Mouse (Mus musculus): ENCODE results near the gene Senp6. TPM values are rescaled to one million over a fixed set of nuclear protein-coding genes. Genes with fewer than 3 reads are reported as not detected.

Gene Senp6
- polyA plus RNA-seq, 1 experiment from 2014 or later, result 48.5 TPM

GRCm38 (mm10) chr9:80191240-80191639 is 124.5 kb downstream of the Senp6 start:
- H3K4me2 ChIP-seq (ENCODE audit: low read length), result no peak overlapping the region
- no peaks in the 10 kb centered on the region for H3K36me3 ChIP-seq (ENCODE audit: control insufficient read depth, insufficient read depth)
- no peak overlapping the region for H3K27ac ChIP-seq (ENCODE audit: low read length)
- no peak overlapping the region for H3K4me3 ChIP-seq (replicated peaks; ENCODE audit: low read length)
- no peak overlapping the region for H3K9ac ChIP-seq (replicated peaks; ENCODE audit: low read depth, low read length)
- WGBS, result 71% methylated on average over 6 of the region's 6 CpGs
- no peak for ATAC-seq
- no peaks in the 10 kb centered on the region for H3K4me1 ChIP-seq (replicated peaks; ENCODE audit: control insufficient read depth, insufficient read depth, low read length)
- no peaks in the 10 kb centered on the region for H3K27me3 ChIP-seq (replicated peaks; ENCODE audit: control insufficient read depth, insufficient read depth, low read length)
- H3K9me3 ChIP-seq (ENCODE audit: control insufficient read depth, low read length), result no peaks in the 10 kb centered on the region

DNA sequence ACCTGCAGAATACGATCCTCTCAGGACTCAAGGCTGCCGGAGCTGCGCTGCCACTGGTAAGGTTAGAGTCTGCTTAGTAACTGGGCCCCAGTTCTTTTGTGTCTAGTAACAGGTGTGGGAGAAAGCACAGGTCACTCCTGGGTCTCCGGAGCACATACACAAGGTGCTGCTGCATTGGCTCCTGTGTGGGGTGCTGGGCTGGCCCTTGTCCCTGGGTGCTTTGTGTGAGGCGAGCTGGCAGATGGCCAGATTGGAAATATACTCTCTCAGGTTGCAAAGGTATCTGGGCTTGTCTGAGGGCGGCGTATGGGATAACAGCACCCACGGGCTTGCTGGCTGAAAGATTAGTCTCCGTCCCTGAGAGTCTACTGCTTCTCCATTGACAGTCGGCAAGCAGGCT is 125.6 kb downstream of the Senp6 start:
- Histone ChIP-seq H3K4me2 (ENCODE audit: low read length) (no peak overlapping the region), H3K9ac (replicated peaks; ENCODE audit: low read depth, low read length) (no peak overlapping the region), H3K4me1 (replicated peaks; ENCODE audit: control insufficient read depth, insufficient read depth, low read length) (peaks cover 3% of the 10 kb centered on the region; the same call in 1 of the 2 replicates), H3K9me3 (ENCODE audit: control insufficient read depth, low read length) (no peaks in the 10 kb centered on the region), H3K36me3 (ENCODE audit: control insufficient read depth, insufficient read depth) (no peaks in the 10 kb centered on the region), H3K4me3 (replicated peaks; ENCODE audit: low read length) (no peak overlapping the region), H3K27ac (ENCODE audit: low read length) (no peak overlapping the region), H3K27me3 (replicated peaks; ENCODE audit: control insufficient read depth, insufficient read depth, low read length) (no peaks in the 10 kb centered on the region)
- 83% methylated on average over 10 of the region's 10 CpGs for WGBS
- ATAC-seq, result no peak

DNA sequence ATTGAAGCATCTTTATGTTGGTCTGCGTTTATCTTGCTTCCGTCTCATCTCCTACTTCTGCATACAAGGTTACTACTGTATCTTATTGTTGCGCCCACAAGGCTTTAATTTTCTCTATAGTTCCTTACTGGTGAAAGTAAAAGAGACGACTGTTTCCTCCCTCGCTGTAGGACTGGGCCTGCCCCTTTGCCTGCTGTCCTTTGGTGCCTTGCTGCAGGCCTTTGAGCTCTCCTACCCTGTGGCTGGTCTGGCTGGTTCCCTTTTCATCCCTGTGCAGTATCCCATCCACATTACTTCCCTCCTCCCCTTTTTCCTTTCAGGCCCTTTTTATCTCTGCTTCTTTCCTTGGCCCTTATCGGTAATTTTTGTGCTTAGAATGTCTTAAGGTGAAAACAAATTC is 127.7 kb downstream of the Senp6 start:
- Histone ChIP-seq H3K27me3 (replicated peaks; ENCODE audit: control insufficient read depth, insufficient read depth, low read length) (no peaks in the 10 kb centered on the region), H3K36me3 (ENCODE audit: control insufficient read depth, insufficient read depth) (no peaks in the 10 kb centered on the region), H3K9me3 (ENCODE audit: control insufficient read depth, low read length) (no peaks in the 10 kb centered on the region), H3K4me2 (ENCODE audit: low read length) (no peak overlapping the region), H3K4me1 (replicated peaks; ENCODE audit: control insufficient read depth, insufficient read depth, low read length) (peaks cover 3% of the 10 kb centered on the region; the same call in 1 of the 2 replicates), H3K27ac (ENCODE audit: low read length) (no peak overlapping the region), H3K9ac (replicated peaks; ENCODE audit: low read depth, low read length) (no peak overlapping the region), H3K4me3 (replicated peaks; ENCODE audit: low read length) (no peak overlapping the region)
- no peak for ATAC-seq
- 70% methylated on average over 6 of the region's 6 CpGs for WGBS

Other genes starting within 250 kb of the Senp6 start
- 2.4 and 3.0 TPM in 2 replicates for gene Filip1, start 54.1 kb upstream of the Senp6 start, polyA plus RNA-seq (2015; fragmentation: Nextera tagmentation; extraction: Ambion mirVana)
- 14.0 and 16.7 TPM in 2 replicates for gene Myo6, start 98.1 kb downstream of the Senp6 start, polyA plus RNA-seq (2015; fragmentation: Nextera tagmentation; extraction: Ambion mirVana)